Mouse (Mus musculus) fibroblast of lung, adult 2 months (primary cell): Measurements from ENCODE around the gene Ptgis.

ENCODE experiments used
- DNase-seq: peaks from one replicate; pipeline ENCODE4 v3.0.0-alpha.2; 2011; ENCODE audit warnings: low read depth

Ptgis gene

DNA sequence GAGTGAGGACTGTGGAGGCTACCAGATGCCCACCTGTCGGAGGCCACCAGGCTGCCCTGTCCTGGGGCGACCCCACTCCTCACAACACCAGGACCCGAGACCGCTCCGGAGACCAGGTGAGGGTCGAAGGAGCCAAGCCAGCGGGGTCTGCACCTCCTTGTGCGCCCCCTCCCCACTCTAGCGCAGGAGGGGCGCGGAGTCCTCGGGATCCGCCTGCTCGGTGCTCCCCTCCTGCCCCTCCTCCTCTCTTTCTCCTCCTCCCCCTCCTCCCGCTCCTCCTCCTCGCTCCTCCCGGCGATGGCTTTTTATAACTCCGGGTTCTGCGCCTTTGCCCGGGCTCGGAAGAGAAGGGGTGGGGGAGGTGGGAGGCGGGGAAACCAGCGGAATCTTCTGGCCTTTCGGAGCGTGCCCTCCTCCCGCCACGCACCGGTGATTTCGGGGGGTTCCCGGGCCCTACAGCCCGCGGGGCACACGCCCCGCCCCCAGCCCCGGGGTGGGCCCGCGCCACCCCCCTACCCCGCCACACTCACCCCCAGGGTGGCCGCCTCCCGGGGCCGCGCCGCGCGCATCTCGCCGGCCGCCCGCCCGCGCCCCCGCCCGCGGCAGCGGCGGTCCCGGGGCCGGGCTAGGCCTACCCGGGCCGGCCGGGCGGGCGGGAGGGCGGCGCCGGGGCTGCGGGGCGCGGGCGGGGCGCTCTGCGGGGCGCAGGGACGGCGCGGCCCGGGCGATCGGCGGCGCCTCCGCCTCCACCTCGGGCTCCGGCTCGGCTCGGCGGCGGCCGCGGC, 50.9 kb downstream of the Ptgis start:
- no peak for DNase-seq

DNA sequence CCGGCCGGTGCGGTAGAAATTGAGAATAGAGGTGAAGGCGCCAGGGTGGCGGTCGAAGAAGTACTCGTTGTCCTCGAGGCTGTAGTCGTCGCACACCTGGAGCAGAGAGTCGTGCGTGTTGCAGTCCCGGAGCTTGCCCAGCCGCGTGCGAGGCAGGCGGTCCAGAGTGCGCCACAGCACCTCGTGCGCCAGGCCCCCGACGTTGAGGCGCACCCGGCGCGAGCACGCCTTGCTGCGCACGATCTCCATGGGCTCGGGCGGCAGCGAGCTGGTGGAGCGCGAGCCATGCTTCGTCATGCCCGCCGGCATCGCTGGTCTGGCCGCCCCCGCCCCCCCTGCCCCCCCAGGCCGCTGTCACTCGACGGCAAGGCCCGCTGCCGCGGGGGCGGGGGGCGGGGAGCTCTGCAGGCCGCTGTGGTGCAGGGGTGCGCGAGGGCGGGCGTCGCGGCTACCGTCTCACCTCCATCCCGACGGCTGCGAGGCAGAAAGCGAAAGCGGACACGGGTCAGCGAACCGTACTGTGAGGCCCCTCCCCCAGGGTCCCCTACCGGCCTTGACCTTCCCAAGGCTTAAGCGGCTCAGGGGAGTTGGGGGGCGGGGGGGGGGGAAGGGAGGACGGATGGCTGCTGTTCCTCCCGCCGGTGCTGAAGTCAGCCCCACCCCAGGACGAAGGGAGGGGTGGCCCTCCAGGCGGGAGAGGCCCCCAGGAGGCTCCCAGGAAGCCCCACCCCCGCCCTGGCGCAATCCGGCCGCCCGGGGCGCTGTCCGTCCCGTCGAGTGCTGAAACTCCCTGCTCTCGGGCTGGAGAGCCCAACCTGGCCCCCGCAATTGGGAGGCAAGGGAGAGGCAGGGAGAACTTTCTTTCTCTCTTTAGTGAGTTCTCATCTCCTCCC, 51.8 kb downstream of the Ptgis start:
- no peak for DNase-seq

DNA sequence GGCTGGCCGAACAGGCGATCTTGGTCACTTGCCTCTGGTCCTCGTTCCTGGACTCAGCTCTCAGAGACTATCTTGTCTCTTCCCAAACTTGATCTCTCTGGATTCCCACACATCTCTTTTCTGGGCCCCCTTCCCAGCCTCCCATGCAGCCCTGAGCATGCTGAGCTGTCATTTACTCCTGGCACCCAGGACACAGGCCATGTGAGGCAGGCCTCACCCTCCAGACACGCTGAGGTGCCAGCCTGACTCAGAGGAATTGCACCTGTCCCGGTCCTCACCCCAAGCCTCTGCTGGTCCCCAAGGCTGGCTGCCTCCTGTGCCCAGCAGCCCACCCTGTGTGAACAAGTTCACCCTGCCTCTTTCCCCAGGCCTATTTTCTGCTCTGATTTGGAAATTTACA, 53.3 kb downstream of the Ptgis start:
- no peak for DNase-seq

DNA sequence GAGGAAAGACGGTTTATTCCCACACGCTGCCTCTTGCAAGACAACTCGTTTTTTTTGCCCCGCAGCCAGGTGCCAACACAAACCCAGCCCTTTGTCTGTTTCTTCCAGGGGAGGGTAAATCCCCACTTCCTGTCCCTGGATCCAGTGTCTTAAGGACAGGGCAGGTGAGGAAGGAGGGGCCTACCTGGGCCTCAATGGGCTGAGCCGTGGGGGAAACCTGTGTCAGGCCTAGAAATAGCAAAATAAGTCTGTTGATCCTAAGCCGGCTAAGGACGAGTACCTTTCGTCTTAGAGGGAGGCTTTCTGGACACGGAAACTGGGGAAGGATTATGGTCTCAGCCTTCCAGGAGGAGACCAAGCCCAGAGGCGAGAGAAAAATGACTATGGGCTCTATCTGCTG, 53.9 kb downstream of the Ptgis start:
- DNase-seq = no peak

DNA sequence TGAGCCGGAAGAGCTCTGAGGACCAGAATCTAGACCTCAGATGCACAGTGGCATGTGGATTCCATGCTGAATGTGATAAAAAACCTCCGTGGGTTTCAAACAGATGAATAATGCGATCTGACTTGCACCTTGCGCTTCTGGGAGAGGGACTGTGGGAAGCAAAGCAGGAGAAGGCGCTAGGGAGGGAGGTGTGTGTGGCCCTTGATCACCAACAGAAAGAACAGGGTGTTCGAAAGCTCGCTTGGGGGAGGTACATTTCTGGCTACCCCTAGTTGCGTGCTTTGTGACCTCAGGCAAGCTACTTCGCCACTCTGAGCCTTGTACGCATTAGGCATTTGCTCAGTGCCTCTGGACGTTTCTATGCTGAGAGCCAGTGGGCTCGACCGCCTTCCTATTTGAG, 54.4 kb downstream of the Ptgis start:
- DNase-seq = no peak

DNA sequence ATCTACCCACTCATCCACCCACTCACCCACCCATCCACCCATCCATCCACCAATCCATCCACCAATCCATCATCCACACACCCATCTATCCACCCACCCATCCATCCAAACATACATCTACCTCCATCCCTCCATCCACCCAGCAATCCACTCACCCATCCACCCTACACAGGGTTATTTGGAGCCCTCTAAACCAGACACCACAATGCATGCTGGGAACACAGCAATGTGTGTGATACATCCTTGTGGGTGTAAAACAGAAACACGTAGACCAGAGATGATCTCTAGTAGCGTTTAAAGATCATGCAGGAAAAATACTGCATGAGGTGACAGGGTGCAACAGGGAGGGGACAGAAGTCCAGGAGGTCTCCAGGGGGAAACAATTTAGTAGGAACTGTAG, 55.0 kb downstream of the Ptgis start:
- no peak for DNase-seq

DNA sequence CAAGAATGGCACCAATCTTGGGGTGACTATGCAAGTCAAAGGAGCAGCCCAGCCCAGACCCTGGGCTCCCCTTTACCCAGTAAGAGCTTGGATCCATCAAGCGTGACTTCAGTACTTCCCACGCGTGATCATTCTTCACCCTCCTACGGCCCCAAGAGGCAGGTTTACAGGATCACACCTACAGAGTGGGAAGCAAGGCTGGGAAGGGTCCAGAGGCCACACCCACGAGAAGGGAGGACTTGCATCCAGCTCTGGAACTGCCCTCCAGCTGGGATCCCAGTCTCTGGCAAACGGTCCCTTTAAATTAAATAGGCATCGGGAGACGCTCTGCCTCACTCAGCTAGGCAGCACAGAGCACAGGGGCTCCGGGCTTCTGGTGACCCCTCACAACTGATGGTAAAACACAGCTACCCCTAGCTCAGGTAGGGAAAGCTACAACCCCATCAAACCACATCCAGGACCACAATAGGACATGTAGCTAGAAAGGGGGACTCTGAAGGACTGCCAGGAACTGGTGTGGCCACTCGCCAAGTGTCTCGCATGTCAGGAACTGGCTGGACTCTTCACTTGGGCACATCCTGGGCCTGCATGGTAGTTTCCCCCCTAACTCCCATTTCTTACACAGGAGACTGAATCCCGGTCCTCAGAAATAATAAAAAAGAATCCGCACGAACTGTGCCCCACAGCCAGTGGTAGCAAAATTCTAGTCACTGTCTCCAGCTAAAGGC, 58.6 kb downstream of the Ptgis start:
- DNase-seq = no peak

DNA sequence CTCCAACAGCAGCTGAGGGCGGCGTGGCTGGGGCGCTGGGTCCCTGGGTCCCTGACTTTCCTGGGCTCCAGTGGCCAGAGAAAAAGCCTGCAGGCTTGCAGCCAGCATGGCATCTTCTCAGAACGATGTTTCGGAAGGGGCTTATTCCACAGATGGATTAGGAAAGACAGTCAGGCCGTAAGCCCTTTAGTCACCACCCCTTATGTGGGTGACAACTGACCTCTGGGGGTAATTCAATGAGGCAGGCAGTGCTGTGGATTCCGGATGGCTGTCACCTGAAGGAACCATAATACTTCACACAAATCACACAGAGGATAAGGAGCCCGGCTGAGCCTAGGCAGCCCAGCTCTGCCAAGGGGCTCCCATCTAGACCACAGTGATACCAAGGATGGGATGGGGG, 59.3 kb downstream of the Ptgis start:
- no peak for DNase-seq

DNA sequence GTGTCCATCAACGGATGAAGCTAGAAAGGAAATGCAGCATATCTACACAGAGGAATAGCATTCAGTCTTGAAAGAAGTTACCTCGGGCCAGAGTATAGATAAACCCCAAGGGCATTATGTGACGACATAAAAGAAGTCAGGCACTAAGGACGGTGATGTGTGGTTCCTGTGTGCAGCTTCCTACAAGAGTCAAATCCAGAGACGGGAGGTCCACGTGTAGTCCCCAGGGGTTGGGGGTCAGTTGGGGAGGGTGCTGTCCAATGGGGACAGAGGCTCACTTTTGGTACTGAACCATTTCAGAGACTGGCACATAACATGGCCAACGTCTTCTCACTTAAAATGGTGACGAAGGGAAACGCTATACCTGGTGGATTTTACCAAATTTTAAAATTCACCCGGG, 61.1 kb downstream of the Ptgis start:
- DNase-seq = no peak

DNA sequence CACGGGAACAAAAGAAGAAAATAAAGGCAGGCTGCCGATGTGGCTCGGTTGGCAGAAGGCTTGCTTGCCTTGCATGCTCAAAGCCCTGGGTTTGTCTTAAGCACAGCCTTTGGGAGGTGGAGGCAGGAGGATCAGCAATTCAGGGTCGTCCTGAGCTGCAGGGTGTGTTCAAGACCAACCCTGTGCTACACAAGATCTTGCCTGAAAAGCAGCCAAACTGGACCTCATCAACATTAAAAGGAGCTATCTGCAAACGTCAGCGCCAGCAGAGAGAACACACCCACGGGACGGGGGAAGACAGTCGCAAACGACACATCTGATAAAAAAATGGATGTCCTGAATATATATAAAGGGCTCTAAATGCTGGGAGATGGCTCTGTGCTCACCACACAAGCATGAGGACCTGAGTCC, 63.2 kb downstream of the Ptgis start:
- no peak for DNase-seq

DNA sequence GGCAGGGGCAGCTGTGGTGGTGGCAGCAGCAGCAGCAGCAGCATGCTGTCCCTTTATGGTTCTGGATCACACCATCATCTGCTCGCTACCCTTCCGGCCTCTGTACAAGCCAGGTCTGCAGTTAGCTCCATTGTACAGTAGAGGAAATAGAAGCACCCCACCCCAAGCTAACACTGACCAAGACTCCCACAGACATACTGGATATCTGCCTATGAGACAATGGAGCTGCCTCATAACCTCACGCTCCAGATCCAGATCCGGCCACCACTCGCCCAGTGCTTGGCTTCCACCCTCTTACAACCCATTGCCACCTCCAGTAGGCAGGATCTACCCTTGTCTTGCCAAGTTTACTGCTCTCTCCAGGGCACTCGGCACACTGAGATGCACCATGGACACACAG, 65.1 kb downstream of the Ptgis start:
- DNase-seq = no peak

DNA sequence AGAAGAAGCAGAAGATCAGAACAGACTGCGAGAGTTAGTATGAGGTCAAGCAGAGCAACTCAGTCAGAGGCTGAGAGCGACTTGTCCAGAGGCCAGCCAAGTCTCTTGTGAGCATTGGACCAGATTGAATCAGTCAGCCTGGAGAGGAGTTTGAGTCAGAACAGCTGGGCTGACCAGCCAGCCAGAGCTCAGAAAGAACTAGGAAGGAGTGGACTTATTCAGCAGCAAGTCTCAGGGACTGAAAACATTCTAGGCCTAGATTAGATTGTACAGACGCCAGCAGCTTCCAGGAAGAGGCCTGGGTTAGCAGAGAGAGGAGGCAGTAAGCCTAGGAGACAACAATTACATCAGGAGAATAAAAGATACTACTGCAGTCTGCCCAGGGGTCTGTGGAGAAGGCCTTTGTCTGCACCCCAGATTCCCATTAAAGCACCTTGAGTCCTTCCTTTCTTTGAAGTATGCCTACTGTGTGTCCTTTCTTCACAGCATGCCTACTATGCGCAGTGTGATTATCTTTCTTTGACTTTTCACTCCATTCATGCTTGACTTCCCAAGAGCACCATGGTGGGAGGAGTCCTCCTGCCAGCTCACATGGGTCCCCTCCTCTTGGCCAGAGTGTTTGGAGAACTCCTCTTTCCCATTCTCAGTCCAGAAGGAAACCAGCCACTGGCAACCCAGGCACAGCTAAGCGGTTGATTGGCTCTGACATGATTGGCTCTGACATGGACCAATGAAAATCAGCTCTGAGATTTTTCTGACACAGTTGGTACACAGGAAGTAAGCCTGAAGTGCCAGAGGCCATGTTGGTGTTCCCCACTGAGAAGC, 67.1 kb downstream of the Ptgis start:
- DNase-seq = peak; percentile 67

DNA sequence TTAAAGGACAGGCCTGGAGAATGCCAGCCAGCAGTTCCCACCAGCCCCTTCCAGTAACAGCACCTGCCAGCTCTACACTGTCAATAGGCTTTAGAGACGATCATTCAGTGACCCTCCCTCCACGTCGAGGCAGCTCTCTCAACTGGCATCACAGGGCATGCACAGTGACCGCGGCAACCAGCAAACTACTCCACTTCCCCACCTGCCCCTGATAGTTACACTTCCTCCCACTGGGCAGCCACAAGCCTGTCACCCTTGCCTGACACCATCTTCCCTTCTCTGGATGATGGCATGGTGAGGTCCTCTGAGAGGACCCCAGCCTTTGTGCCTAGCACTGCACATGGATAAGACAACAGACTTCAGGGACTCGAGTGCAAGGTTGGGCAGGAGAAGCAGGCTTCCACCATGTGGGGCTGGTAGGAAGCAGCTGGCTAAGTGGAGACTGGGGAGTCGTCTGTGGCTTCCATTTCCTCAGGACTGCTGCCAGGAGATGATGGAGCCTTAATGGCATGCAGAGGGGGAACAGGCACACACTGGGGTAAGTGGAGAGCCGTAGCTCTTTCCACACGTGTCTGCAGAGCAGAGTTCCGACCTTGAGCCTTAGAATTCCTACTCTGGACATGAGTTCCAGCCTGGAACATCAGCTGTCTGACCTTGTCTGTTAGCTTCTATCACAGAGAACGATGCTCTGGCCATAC, 72.7 kb downstream of the Ptgis start:
- no peak for DNase-seq

DNA sequence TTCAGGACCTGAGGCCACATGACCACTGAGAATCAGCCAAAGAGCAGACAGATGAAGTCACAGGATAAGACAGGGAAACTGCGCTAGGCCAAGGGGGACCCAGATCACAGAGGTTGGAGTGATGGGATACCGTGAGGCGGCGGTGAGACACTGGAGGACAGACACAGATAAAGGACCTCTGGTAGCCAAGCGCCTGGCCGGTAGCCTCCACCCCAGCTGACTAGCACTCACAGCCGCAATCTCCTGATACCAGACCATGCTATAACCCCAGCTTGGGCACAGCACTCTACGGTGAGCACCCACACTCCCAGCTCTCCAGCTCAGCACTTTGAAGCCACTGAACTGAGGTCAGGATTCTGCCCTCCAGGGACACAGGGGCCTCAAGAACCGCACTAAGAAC, 76.8 kb downstream of the Ptgis start:
- DNase-seq = no peak

DNA sequence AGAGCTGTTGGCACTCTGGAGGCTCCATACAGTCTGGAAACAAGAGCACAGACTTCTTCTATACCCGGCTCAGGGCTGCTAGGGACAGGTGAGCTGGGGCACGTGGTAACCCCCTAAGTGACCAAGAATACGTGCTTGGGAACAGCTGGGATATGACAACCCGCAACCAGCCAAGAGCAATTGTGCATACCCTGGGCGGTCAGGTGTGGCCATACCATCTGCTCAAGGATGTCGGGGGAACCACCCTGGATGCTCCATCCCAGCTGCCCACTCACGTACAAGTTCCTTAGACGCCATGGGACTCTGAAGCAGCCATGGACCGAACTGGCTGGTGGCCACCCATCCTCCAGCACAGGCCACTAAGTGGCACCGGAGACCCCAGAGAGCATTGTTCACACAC, 77.3 kb downstream of the Ptgis start:
- DNase-seq = no peak

DNA sequence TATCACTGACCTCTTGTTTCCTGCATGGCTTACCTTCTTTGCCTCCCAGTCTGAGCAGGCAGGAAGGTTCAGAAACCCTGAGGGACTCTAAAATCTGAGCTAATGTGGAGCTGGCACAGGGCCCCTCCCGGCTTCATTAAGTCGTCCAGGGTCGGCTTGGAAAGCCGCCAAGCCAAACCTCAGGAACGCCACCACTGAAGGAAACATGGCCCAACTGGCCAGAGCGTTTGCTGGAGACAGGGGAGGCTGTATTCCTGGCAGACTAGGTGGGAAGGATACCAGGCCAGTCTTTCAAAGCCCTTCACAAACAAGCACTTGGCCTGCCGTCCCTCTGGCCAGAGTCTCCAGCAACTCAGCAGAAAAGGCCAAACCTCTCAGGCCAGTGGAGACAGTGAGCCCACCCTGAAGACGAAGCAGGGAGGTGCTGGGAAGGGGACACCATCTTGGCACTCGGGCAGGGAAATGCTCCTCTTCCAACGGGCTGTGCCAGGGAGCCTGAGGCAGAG, 77.8 kb downstream of the Ptgis start:
- peak; percentile 91 for DNase-seq

DNA sequence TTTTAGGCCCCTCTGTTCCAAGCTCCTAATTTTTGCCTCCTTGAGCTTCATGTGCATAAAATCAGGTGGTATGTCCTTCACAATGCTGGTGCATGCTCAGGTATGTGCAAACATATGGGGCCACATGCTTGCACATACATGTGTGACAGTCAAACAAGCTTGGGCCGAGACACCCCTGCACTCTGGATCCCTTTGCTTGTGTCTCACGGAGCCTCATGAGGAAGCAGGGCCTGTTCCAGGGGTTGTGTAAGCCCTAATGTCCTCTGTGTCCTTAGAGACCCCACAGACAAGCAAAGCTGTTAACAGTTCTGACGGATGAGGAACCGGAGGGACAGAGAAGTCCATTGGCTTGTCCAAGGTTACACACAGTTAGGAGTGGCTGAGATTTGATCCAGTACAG, 80.7 kb downstream of the Ptgis start:
- DNase-seq = no peak

DNA sequence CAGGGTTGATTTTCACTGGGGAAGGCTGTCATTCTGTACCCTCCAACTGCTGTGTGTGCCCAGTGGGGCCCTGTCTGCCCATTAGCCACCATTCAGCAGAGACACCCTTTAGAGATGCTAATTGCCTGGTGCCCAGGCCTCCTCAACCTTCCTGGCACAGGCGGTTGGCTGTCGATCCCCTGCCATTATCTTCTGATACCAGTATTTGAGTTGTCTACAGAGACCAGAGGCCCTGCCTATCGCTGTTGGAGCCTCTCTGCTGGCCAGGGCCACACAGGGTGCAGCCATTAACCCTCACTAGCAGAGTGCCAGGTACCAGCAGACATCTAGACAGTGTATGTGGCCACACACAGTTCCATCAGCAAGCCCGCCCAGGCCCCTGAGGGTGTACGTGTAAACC, 81.6 kb downstream of the Ptgis start:
- no peak for DNase-seq

DNA sequence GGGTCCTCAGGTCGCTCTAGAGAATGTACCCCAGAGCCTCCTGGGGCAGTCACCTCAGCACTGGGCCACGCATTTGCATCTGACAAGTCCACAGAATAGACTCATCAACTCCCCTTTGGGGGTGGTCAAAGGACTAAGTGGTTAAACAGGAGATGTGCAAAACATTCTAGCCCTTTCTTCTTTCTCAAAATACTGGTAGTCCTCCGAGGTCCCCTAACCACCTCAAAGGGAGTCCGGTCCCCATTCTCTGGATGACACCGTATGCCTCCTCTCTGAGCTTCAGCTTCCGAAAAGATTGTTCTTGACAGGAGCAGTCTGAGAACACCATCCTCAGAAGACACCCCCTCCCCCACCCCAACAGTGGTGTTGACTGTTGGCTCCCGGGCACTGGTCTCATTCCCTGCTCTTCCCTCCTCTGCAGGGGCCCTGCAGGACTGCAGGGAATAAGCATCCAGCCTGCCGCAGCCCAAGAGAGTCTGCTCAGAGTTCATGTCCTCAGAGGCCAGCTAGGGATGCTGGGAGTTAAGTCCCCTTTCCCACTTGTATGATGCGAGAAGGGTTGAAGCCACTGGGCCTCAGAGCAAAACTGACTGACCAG, 84.2 kb downstream of the Ptgis start:
- no peak for DNase-seq

DNA sequence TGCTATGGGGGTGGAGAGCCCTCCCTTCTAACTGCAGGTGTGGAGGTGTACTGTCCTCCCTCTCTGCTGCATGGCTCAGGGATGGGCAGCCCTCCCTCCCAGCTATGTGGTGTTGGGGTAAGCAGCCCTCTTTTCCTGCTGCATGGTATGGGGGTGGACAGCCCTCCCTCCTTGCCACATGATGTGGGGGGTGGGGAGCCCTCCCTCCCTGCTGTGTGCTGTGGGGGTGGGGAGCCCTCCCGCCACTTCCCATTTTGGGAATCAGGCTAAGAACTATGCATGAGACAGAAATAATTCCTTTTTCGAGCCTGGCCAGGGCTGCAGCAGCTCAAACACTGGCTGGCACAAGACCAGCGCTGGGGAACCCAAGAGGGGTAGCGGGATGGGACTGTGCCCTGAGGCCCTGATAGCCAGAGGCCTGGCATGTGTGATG, 84.8 kb downstream of the Ptgis start:
- no peak for DNase-seq

DNA sequence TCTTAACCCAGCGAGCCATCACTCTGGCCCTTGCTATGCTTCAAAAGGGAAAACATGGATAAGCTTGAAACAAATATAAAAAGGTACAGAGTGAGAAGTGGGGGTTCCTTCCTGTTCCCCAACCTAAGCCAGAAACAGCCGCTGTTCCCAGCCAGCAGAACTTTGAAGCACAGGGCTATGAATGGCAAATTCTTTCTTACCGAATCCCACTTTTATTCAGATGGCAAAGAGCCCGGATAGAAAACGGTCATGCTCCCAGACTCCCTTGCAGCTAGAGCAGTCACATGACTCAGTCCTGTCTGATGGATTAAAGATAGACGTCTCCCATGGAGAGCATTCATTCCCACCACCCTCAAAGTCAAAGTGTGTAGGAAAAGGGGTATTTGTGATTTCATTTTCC, 89.5 kb downstream of the Ptgis start:
- DNase-seq = no peak
